7 mouse cellular contexts compared by ENCODE assay signal in genomic region chr11:69621571-69622268, GRCm38 (mm10). TPM values are rescaled to one million over a fixed set of nuclear protein-coding genes. Genes with fewer than 3 reads are reported as not detected.
A peak's percentile ranks its signal among the peaks of the same experiment; 100 is the strongest.
DNase-seq lines count a peak whose midpoint lies in the region; ATAC-seq and TF ChIP-seq lines count a peak whose summit lies in the region.

Gene Sat2 (plus strand): TSS chr11:69622024.

- no peaks in the 10 kb centered on the region for H3K9me3 ChIP-seq in ES-E14 (ENCODE audit: control insufficient read depth, insufficient read depth, low read depth, low read length)
- H3K9me3 ChIP-seq in embryonic facial prominence, embryonic 14.5 days (ENCODE audit: control insufficient read depth, low read length), result no peaks in the 10 kb centered on the region
- no peaks in the 10 kb centered on the region for H3K9me3 ChIP-seq in heart, embryonic 14.5 days (ENCODE audit: control insufficient read depth, low read length)

- no peak for TF ChIP-seq CTCF in testis, adult 2 months (IDR thresholded peaks at IDR 0.05; ENCODE audit: control insufficient read depth, insufficient read depth, insufficient replicate concordance, low read depth, low read length)

- peak within 1 kb of the TSS; percentile 88 for H3K4me2 ChIP-seq in embryonic facial prominence, embryonic 14.5 days (ENCODE audit: low read depth, low read length)
- H3K4me2 ChIP-seq in heart, embryonic 14.5 days (ENCODE audit: low read length), result peak within 1 kb of the TSS; percentile 81

- 0 out of 2 replicates have a peak, but pooled peaks have one; percentile 19 for TF ChIP-seq POLR2A in testis, adult 2 months (IDR thresholded peaks at IDR 0.05; ENCODE audit: control insufficient read depth, low read depth, low read length)

- in situ Hi-C loops in ES-E14 (cut with MboI; ENCODE audit: low sequenced_read_pairs in 2 of 2, unreplicated experiment in 2 of 2), result no loop called here

- H3K27ac ChIP-seq in ES-E14 (ENCODE audit: insufficient read depth, low read depth, low read length, poor library complexity, severe bottlenecking), result no peak within 1 kb of the TSS
- H3K27ac ChIP-seq in embryonic facial prominence, embryonic 14.5 days (replicated peaks; ENCODE audit: low read depth, low read length), result peak within 1 kb of the TSS; percentile 86
- peak within 1 kb of the TSS; percentile 11 to 55; a peak in 2 of 4 replicates for H3K27ac ChIP-seq in heart, embryonic 14.5 days (replicated peaks in 1 of 2; ENCODE audit: control insufficient read depth in 1 of 2, insufficient read depth in 1 of 2, low read depth in 2 of 2, low read length in 2 of 2)
- H3K27ac ChIP-seq in testis, adult 2 months (ENCODE audit: control insufficient read depth, insufficient read depth, low read depth, low read length), result peak within 1 kb of the TSS; percentile 84

- DNase-seq in ES-E14 (ENCODE audit: low read depth, low spot score), result no peak
- DNase-seq in adrenal gland, postnatal 25 days, result peak; percentile 63
- peak; percentile 94 for DNase-seq in embryonic facial prominence, embryonic 14.5 days (ENCODE audit: low spot score)
- peak; percentile 70 to 87 for DNase-seq in kidney, postnatal 25 days
- peak; percentile 67 for DNase-seq in lung, postnatal 10 days

- under 1% methylated on average over 20 of the region's 20 CpGs for WGBS in embryonic facial prominence, embryonic 14.5 days
- under 1% methylated on average over 20 of the region's 20 CpGs for WGBS in heart, embryonic 14.5 days

- no peaks in the 10 kb centered on the region for H3K27me3 ChIP-seq in embryonic facial prominence, embryonic 14.5 days (replicated peaks; ENCODE audit: control insufficient read depth, insufficient read depth, low read length)
- no peaks in the 10 kb centered on the region for H3K27me3 ChIP-seq in heart, embryonic 14.5 days (ENCODE audit: control insufficient read depth, insufficient read depth, low read length)
- no peaks in the 10 kb centered on the region for H3K27me3 ChIP-seq in testis, adult 2 months (ENCODE audit: control insufficient read depth, insufficient read depth, low read length)

- H3K4me3 ChIP-seq in ES-E14 (ENCODE audit: insufficient read depth in 1 of 2, low read depth in 1 of 2, low read length in 2 of 2, poor library complexity in 1 of 2, severe bottlenecking in 1 of 2), result peak within 1 kb of the TSS; percentile 44 to 88
- H3K4me3 ChIP-seq in embryonic facial prominence, embryonic 14.5 days (ENCODE audit: low read depth, low read length), result peak within 1 kb of the TSS; percentile 61
- peak within 1 kb of the TSS; percentile 64 to 66 for H3K4me3 ChIP-seq in heart, embryonic 14.5 days (ENCODE audit: control insufficient read depth in 1 of 2, insufficient read depth in 1 of 2, low read depth in 1 of 2, low read length in 2 of 2)
- peak within 1 kb of the TSS; percentile 88 for H3K4me3 ChIP-seq in testis, adult 2 months (ENCODE audit: control insufficient read depth, low read depth, low read length)

- H3K36me3 ChIP-seq in ES-E14 (ENCODE audit: control insufficient read depth, insufficient read depth, low read length, poor library complexity, severe bottlenecking), result no peaks in the 10 kb centered on the region
- no peaks in the 10 kb centered on the region; the same call in 1 of the 2 replicates for H3K36me3 ChIP-seq in embryonic facial prominence, embryonic 14.5 days (ENCODE audit: control insufficient read depth, insufficient read depth, low read length)
- H3K36me3 ChIP-seq in heart, embryonic 14.5 days (ENCODE audit: control insufficient read depth, insufficient read depth, low read length), result no peaks in the 10 kb centered on the region
- no peaks in the 10 kb centered on the region for H3K36me3 ChIP-seq in testis, adult 2 months (ENCODE audit: control insufficient read depth, insufficient read depth, low read length)

- peak within 1 kb of the TSS; percentile 67 for H3K9ac ChIP-seq in ES-E14 (ENCODE audit: insufficient read depth, low read depth, low read length, poor library complexity, severe bottlenecking)
- H3K9ac ChIP-seq in embryonic facial prominence, embryonic 14.5 days (ENCODE audit: low read depth, low read length), result peak within 1 kb of the TSS; percentile 80
- H3K9ac ChIP-seq in heart, embryonic 14.5 days (ENCODE audit: low read length), result peak within 1 kb of the TSS; percentile 88

- peak; percentile 87 for ATAC-seq in embryonic facial prominence, embryonic 14.5 days (ENCODE audit: low read depth)
- peak; percentile 68; the same call in 1 of the 2 replicates for ATAC-seq in heart, embryonic 14.5 days (ENCODE audit: insufficient number of reproducible peaks, insufficient read depth, low FRiP score, low read depth)

- peaks cover 2 to 9% of the 10 kb centered on the region in 2 experiments; a peak in 2 of 4 replicates for H3K4me1 ChIP-seq in ES-E14 (ENCODE audit: control insufficient read depth in 2 of 2, insufficient read depth in 2 of 2, low read length in 2 of 2, poor library complexity in 1 of 2)
- H3K4me1 ChIP-seq in embryonic facial prominence, embryonic 14.5 days (ENCODE audit: control insufficient read depth, insufficient read depth, low read length), result peaks cover 3% of the 10 kb centered on the region; the same call in 1 of the 2 replicates
- H3K4me1 ChIP-seq in heart, embryonic 14.5 days (ENCODE audit: control insufficient read depth in 2 of 2, insufficient read depth in 2 of 2, low read length in 2 of 2), result peaks cover 6 to 11% of the 10 kb centered on the region in 2 experiments; a peak in 3 of 4 replicates
- H3K4me1 ChIP-seq in testis, adult 2 months (ENCODE audit: control insufficient read depth, insufficient read depth, low read length), result peaks cover 16% of the 10 kb centered on the region

TF ChIP-seq in ES-E14, 5 proteins besides CTCF, POLR2A, EP300 and RAD21:
- TF ChIP-seq MAFK (IDR thresholded peaks at IDR 0.05; ENCODE audit: insufficient read depth, low read depth, low read length) (no peak), CHD2 (IDR thresholded peaks at IDR 0.05; ENCODE audit: low read depth, low read length) (no peak), HCFC1 (IDR thresholded peaks at IDR 0.05; ENCODE audit: borderline replicate concordance, insufficient read depth, low read length) (no peak), ZNF384 (IDR thresholded peaks at IDR 0.05; ENCODE audit: low read depth, low read length) (no peak), ZC3H11A (IDR thresholded peaks at IDR 0.05; ENCODE audit: borderline replicate concordance, low read depth, low read length) (no peak)

RNA-seq across cellular contexts. Expression of gene Sat2, which starts in this region (rescaled TPM):
- total RNA-seq in ES-E14 (2012; rRNA removed), result 3.2 and 3.6 TPM in 2 replicates
- 6.7 and 16.9 TPM in 2 replicates for total RNA-seq in adrenal gland, postnatal 25 days (2021)
- polyA plus RNA-seq in embryonic facial prominence, embryonic 14.5 days (2014; fragmentation: Nextera tagmentation; extraction: Ambion mirVana), result 15.6 and 16.6 TPM in 2 replicates
- polyA plus RNA-seq in heart, embryonic 14.5 days (2014; fragmentation: Nextera tagmentation; extraction: Ambion mirVana), result 16.2 and 17.9 TPM in 2 replicates
- 7.0 and 9.4 TPM in 2 replicates for polyA plus RNA-seq in testis, adult 2 months (2012; rRNA removed)
